Mouse (Mus musculus) hindbrain, embryonic 10.5 days (tissue): Measurements from ENCODE around the gene Ldlrap1. TPM values are rescaled to one million over a fixed set of nuclear protein-coding genes. Genes with fewer than 3 reads are reported as not detected.
A peak's percentile ranks its signal among the peaks of the same experiment; 100 is the strongest.

Experiments
- DNase-seq: peaks from one replicate; pipeline ENCODE4 v3.0.0-alpha.2; 2017; ENCODE audit warnings: low spot score
- H3K27ac ChIP-seq: fragments of 300-500 bp; sonication (generic); 2 replicates; pipeline ENCODE4 v1.5.1; 2016; ENCODE audit warnings: mild to moderate bottlenecking, moderate library complexity
- H3K27me3 ChIP-seq: fragments of 300-500 bp; sonication (generic); 2 replicates; pipeline ENCODE4 v1.6.1; 2016; ENCODE audit warnings: mild to moderate bottlenecking; ENCODE audit not compliant: poor library complexity, insufficient read depth, severe bottlenecking
- H3K36me3 ChIP-seq: fragments of 300-500 bp; sonication (generic); 2 replicates; pipeline ENCODE4 v1.6.1; 2016; ENCODE audit warnings: mild to moderate bottlenecking, moderate library complexity
- H3K4me1 ChIP-seq: fragments of 300-500 bp; sonication (generic); replicated peaks from 2 replicates; pipeline ENCODE4 v1.6.1; 2016; ENCODE audit warnings: mild to moderate bottlenecking
- H3K4me3 ChIP-seq: fragments of 300-500 bp; sonication (generic); 2 replicates; pipeline ENCODE4 v1.5.1; 2016; ENCODE audit warnings: mild to moderate bottlenecking, moderate library complexity
- H3K9me3 ChIP-seq: fragments of 300-500 bp; sonication (generic); 2 replicates; pipeline ENCODE4 v1.6.1; 2016; ENCODE audit warnings: mild to moderate bottlenecking, moderate library complexity
- WGBS: fragments of 180-500 bp; shearing (Covaris S2); methylation state at CpG from one replicate; pipeline ENCODE4 v1.1.7; 2016; 5-methylcytosine and 5-hydroxymethylcytosine counted together
- polyA plus RNA-seq: library from polyadenylated mRNA; unstranded; fragments of >200 nt; fragmentation: Nextera tagmentation; extraction: Ambion mirVana; gene quantifications from 2 replicates; pipeline ENCODE4 v1.2.1, GENCODE M21; 2016

Gene Ldlrap1
- 9.7 and 11.4 TPM in 2 replicates for polyA plus RNA-seq

GRCm38 (mm10) chr4:134767426-134768225 is at the start of gene Ldlrap1:
TSS of gene Ldlrap1 (minus strand) at chr4:134768024.
- H3K4me1 ChIP-seq = peaks cover 58% of the 10 kb centered on the region
- no peaks in the 10 kb centered on the region for H3K9me3 ChIP-seq
- H3K27me3 ChIP-seq = peaks cover 64% of the 10 kb centered on the region
- WGBS = under 1% methylated on average over 80 of the region's 80 CpGs
- peak within 1 kb of the TSS; percentile 85 for H3K27ac ChIP-seq
- peak within 1 kb of the TSS; percentile 74 for H3K4me3 ChIP-seq
- DNase-seq = peak; percentile 72
- no peaks in the 10 kb centered on the region for H3K36me3 ChIP-seq

- no peak for DNase-seq
- Histone ChIP-seq H3K9me3 (no peaks in the 10 kb centered on the region), H3K27ac (no peak overlapping the region), H3K36me3 (peaks cover 71% of the 10 kb centered on the region), H3K4me1 (no peaks in the 10 kb centered on the region), H3K27me3 (no peaks in the 10 kb centered on the region), H3K4me3 (no peak overlapping the region)
- WGBS = 91% methylated on average over 4 of the region's 4 CpGs
These were observed 46.4 kb upstream of the Ldlrap1 start for GRCm38 (mm10) chr4:134814229-134814571.

- no peaks in the 10 kb centered on the region for H3K4me1 ChIP-seq
- no peaks in the 10 kb centered on the region for H3K9me3 ChIP-seq
- no peak overlapping the region for H3K4me3 ChIP-seq
- no peak for DNase-seq
- peaks cover 73% of the 10 kb centered on the region for H3K36me3 ChIP-seq
- H3K27me3 ChIP-seq = no peaks in the 10 kb centered on the region
- H3K27ac ChIP-seq = no peak overlapping the region
- WGBS = 95% methylated on average over 17 of the region's 17 CpGs
These were observed 45.8 kb upstream of the Ldlrap1 start for GRCm38 (mm10) chr4:134813406-134814228.

GRCm38 (mm10) chr4:134804765-134805164 is 36.9 kb upstream of the Ldlrap1 start:
- no peak for DNase-seq
- Histone ChIP-seq H3K36me3 (peaks cover 97% of the 10 kb centered on the region), H3K4me3 (no peak overlapping the region), H3K9me3 (no peaks in the 10 kb centered on the region), H3K27ac (no peak overlapping the region), H3K4me1 (0 out of 2 replicates have a peak, but pooled peaks cover 6% of the 10 kb centered on the region), H3K27me3 (no peaks in the 10 kb centered on the region)
- 93% methylated on average over 5 of the region's 5 CpGs for WGBS

GRCm38 (mm10) chr4:134802765-134803164 is 34.9 kb upstream of the Ldlrap1 start:
- 91% methylated on average over 3 of the region's 3 CpGs for WGBS
- Histone ChIP-seq H3K27me3 (no peaks in the 10 kb centered on the region), H3K4me3 (no peak overlapping the region), H3K4me1 (peaks cover 13% of the 10 kb centered on the region), H3K36me3 (peaks cover 77% of the 10 kb centered on the region), H3K27ac (no peak overlapping the region), H3K9me3 (no peaks in the 10 kb centered on the region)
- no peak for DNase-seq

- no peak for DNase-seq
- WGBS = 92% methylated on average over 10 of the region's 10 CpGs
- no peaks in the 10 kb centered on the region for H3K27me3 ChIP-seq
- H3K4me1 ChIP-seq = peaks cover 13% of the 10 kb centered on the region
- H3K36me3 ChIP-seq = peaks cover 71% of the 10 kb centered on the region
- H3K9me3 ChIP-seq = no peaks in the 10 kb centered on the region
- no peak overlapping the region for H3K27ac ChIP-seq
- no peak overlapping the region for H3K4me3 ChIP-seq
These were observed 34.3 kb upstream of the Ldlrap1 start for GRCm38 (mm10) chr4:134802155-134802554.

- Histone ChIP-seq H3K36me3 (peaks cover 56% of the 10 kb centered on the region), H3K27ac (no peak overlapping the region), H3K27me3 (no peaks in the 10 kb centered on the region), H3K4me1 (peaks cover 21% of the 10 kb centered on the region), H3K4me3 (no peak overlapping the region), H3K9me3 (no peaks in the 10 kb centered on the region)
- DNase-seq = no peak
- 72% methylated on average over 10 of the region's 10 CpGs for WGBS
These were observed 32.9 kb upstream of the Ldlrap1 start for GRCm38 (mm10) chr4:134800693-134801092.

GRCm38 (mm10) chr4:134800098-134800497 is 32.3 kb upstream of the Ldlrap1 start:
- H3K4me1 ChIP-seq = peaks cover 21% of the 10 kb centered on the region
- no peaks in the 10 kb centered on the region for H3K27me3 ChIP-seq
- no peak for DNase-seq
- H3K4me3 ChIP-seq = no peak overlapping the region
- no peaks in the 10 kb centered on the region for H3K9me3 ChIP-seq
- 80% methylated on average over 8 of the region's 8 CpGs for WGBS
- H3K27ac ChIP-seq = 0 out of 2 replicates have a peak overlapping the region, but pooled peaks have one; percentile 17
- peaks cover 50% of the 10 kb centered on the region for H3K36me3 ChIP-seq

GRCm38 (mm10) chr4:134799272-134799671 is 31.4 kb upstream of the Ldlrap1 start:
- Histone ChIP-seq H3K27ac (no peak overlapping the region), H3K4me3 (no peak overlapping the region), H3K27me3 (no peaks in the 10 kb centered on the region), H3K9me3 (no peaks in the 10 kb centered on the region), H3K4me1 (peaks cover 21% of the 10 kb centered on the region), H3K36me3 (peaks cover 42% of the 10 kb centered on the region)
- 7% methylated on average over 4 of the region's 4 CpGs for WGBS
- DNase-seq = peak; percentile 81

- 47% methylated on average over 3 of the region's 3 CpGs for WGBS
- H3K4me1 ChIP-seq = peaks cover 21% of the 10 kb centered on the region
- H3K9me3 ChIP-seq = no peaks in the 10 kb centered on the region
- no peaks in the 10 kb centered on the region for H3K27me3 ChIP-seq
- H3K36me3 ChIP-seq = peaks cover 38% of the 10 kb centered on the region
- no peak for DNase-seq
- H3K4me3 ChIP-seq = no peak overlapping the region
- H3K27ac ChIP-seq = no peak overlapping the region
These were observed 31.0 kb upstream of the Ldlrap1 start for GRCm38 (mm10) chr4:134798861-134799260.

- H3K27me3 ChIP-seq = no peaks in the 10 kb centered on the region
- DNase-seq = no peak
- H3K4me1 ChIP-seq = peaks cover 21% of the 10 kb centered on the region
- H3K9me3 ChIP-seq = no peaks in the 10 kb centered on the region
- WGBS = 85% methylated on average over 6 of the region's 6 CpGs
- H3K4me3 ChIP-seq = no peak overlapping the region
- H3K27ac ChIP-seq = no peak overlapping the region
- H3K36me3 ChIP-seq = peaks cover 26% of the 10 kb centered on the region
These were observed 29.8 kb upstream of the Ldlrap1 start for GRCm38 (mm10) chr4:134797621-134798020.

- Histone ChIP-seq H3K4me1 (peaks cover 21% of the 10 kb centered on the region), H3K27me3 (no peaks in the 10 kb centered on the region), H3K4me3 (no peak overlapping the region), H3K36me3 (peaks cover 17% of the 10 kb centered on the region), H3K9me3 (no peaks in the 10 kb centered on the region), H3K27ac (no peak overlapping the region)
- DNase-seq = no peak
- 32% methylated on average over 7 of the region's 7 CpGs for WGBS
These were observed 28.9 kb upstream of the Ldlrap1 start for GRCm38 (mm10) chr4:134796581-134797361.
